Mouse (Mus musculus) embryonic facial prominence, embryonic 10.5 days (tissue): ENCODE measurements around the gene Galm. TPM values are rescaled to one million over a fixed set of nuclear protein-coding genes. Genes with fewer than 3 reads are reported as not detected.

ENCODE experiments used
- DNase-seq: peaks from one replicate; pipeline ENCODE4 v3.0.0-alpha.2; 2017; ENCODE audit warnings: low spot score
- H3K27ac ChIP-seq: fragments of 300-500 bp; sonication (generic); replicated peaks from 2 replicates; pipeline ENCODE4 v1.5.1; 2016; ENCODE audit warnings: mild to moderate bottlenecking
- H3K27me3 ChIP-seq: fragments of 300-500 bp; sonication (generic); replicated peaks from 2 replicates; pipeline ENCODE4 v1.6.1; 2016; ENCODE audit warnings: low read depth, mild to moderate bottlenecking; ENCODE audit not compliant: poor library complexity, severe bottlenecking
- H3K36me3 ChIP-seq: fragments of 300-500 bp; sonication (generic); replicated peaks from 2 replicates; pipeline ENCODE4 v1.6.1; 2016; ENCODE audit warnings: mild to moderate bottlenecking, moderate library complexity
- H3K4me1 ChIP-seq: fragments of 300-500 bp; sonication (generic); 2 replicates; pipeline ENCODE4 v1.6.1; 2016
- H3K4me3 ChIP-seq: fragments of 300-500 bp; sonication (generic); 2 replicates; pipeline ENCODE4 v1.5.1; 2016; ENCODE audit warnings: mild to moderate bottlenecking, moderate library complexity
- H3K9me3 ChIP-seq: fragments of 300-500 bp; sonication (generic); 2 replicates; pipeline ENCODE4 v1.6.1; 2016; ENCODE audit warnings: mild to moderate bottlenecking
- WGBS: fragments of 180-500 bp; shearing (Covaris S2); methylation state at CpG from one replicate; pipeline ENCODE4 v1.1.7; 2016; 5-methylcytosine and 5-hydroxymethylcytosine counted together
- polyA plus RNA-seq: library from polyadenylated mRNA; unstranded; fragments of >200 nt; fragmentation: Nextera tagmentation; extraction: Ambion mirVana; gene quantifications from 2 replicates; pipeline ENCODE4 v1.2.1, GENCODE M21; 2016

The Galm gene
- polyA plus RNA-seq: 13.8 and 17.6 TPM in 2 replicates

DNA sequence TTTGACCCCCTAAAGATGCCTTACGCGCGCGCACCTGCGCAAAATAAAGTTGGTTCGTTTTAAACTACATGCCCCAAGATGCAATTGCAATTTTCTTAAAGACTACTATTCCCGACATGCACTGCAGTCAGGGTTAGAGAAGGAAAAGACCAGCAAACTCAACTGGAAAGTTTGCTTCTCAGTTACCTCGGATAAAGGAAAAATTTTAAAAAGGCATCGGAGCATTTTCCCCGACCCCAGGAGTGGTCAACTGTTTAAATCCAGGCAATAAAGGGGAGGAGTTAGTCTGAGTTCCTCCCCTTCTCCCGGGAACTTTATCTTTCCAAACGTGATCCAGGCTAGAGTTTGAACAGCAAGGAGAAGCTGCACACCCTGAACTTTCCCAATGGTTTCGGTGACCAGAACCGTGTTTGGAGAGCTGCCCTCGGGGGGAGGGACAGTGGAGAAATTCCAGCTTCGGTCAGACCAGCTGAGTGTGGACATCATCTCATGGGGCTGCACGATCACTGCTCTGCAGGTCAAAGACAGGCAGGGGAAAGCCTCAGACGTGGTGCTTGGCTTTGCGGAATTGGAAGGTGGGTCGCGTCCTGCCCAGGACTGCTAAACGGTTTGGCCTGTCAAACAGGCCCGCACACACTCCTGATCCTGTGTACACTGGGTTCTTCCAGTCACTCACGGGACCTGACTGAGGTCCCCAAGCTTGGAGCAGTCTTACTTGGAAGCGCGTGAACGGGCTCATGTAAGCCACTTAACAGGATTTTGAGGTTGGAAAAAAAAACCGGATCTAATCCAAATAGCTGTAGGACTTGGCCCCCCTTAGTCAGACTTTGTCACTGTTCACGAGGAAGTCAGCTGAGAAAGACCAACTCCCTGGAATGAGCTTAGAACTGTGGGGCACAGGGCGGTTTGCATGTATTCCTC, at the start of gene Galm:
Gene Galm, plus strand, starts transcription at position 141 of the 921 bp plus-strand sequence.
- peak within 1 kb of the TSS; percentile 66 for H3K4me3 ChIP-seq
- whole genome bisulfite sequencing: 5% methylated on average over 30 of the region's 30 CpGs
- DNase-seq: peak; percentile 53
- no peaks in the 10 kb centered on the region for H3K36me3 ChIP-seq
- no peaks in the 10 kb centered on the region for H3K9me3 ChIP-seq
- 0 out of 2 replicates have a peak, but pooled peaks cover 3% of the 10 kb centered on the region for H3K27me3 ChIP-seq
- peak within 1 kb of the TSS; percentile 81 for H3K27ac ChIP-seq
- peaks cover 26% of the 10 kb centered on the region for H3K4me1 ChIP-seq

- 92% methylated on average over 4 of the region's 4 CpGs for WGBS
- DNase-seq: no peak
- no peaks in the 10 kb centered on the region for H3K9me3 ChIP-seq
- H3K36me3 ChIP-seq: no peaks in the 10 kb centered on the region
- no peaks in the 10 kb centered on the region for H3K27me3 ChIP-seq
- H3K27ac ChIP-seq: no peak overlapping the region
- H3K4me1 ChIP-seq: no peaks in the 10 kb centered on the region
- H3K4me3 ChIP-seq: no peak overlapping the region
These were observed 48.5 kb upstream of the Galm start for GRCm38 (mm10) chr17:80078726-80079125.

GRCm38 (mm10) chr17:80083223-80083622, 44.0 kb upstream of the Galm start:
- WGBS: 81% methylated on average over 6 of the region's 6 CpGs
- H3K27me3 ChIP-seq: no peaks in the 10 kb centered on the region
- DNase-seq: no peak
- H3K9me3 ChIP-seq: no peaks in the 10 kb centered on the region
- no peak overlapping the region for H3K4me3 ChIP-seq
- no peak overlapping the region for H3K27ac ChIP-seq
- no peaks in the 10 kb centered on the region for H3K36me3 ChIP-seq
- H3K4me1 ChIP-seq: no peaks in the 10 kb centered on the region

DNA sequence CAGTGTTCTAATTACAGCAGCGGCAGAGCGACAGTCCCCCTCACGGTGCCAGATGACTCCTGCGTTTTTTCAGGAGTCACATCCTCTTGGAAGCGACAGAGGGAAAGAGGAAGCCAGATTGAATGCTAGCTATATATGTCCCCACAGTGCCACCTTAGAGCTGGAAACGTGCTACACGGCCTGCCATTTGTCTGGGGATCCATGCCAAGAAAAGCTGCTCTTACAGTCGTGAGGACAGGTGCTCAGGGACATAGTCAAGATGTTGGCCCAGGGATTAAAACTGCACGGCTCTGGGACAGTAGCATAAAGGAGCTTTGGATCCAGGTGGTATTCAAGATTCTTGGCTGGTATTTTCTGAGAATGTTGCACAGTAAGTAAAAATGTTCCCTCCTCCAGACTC, 42.8 kb upstream of the Galm start:
- Histone ChIP-seq H3K9me3 (no peaks in the 10 kb centered on the region), H3K4me1 (no peaks in the 10 kb centered on the region), H3K27me3 (no peaks in the 10 kb centered on the region), H3K27ac (no peak overlapping the region), H3K36me3 (no peaks in the 10 kb centered on the region), H3K4me3 (no peak overlapping the region)
- WGBS: 84% methylated on average over 9 of the region's 9 CpGs
- DNase-seq: no peak

GRCm38 (mm10) chr17:80086591-80086990, 40.7 kb upstream of the Galm start:
- H3K4me3 ChIP-seq: no peak overlapping the region
- DNase-seq: no peak
- 92% methylated on average over 11 of the region's 11 CpGs for WGBS
- no peaks in the 10 kb centered on the region for H3K27me3 ChIP-seq
- no peak overlapping the region for H3K27ac ChIP-seq
- no peaks in the 10 kb centered on the region for H3K36me3 ChIP-seq
- no peaks in the 10 kb centered on the region for H3K9me3 ChIP-seq
- H3K4me1 ChIP-seq: no peaks in the 10 kb centered on the region

DNA sequence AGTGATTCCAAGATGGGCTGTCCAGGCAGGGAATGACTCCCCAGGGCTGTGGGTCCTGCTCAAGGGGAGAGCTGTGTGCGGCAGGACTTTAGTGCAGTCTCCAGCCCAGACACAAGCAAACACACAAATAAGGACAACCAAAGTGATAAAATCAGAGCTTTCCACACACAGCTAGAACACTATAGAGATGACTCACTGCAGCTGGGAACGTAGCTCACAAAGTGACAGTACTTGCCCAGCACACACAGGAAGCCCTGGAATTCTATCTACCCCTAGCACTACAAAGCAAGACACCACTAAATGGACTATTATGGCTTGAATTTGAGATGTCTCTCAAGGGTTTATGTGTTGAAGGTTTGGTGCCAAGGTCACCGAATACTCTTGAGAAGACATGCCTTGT, 39.1 kb upstream of the Galm start:
- Histone ChIP-seq H3K4me3 (no peak overlapping the region), H3K27me3 (no peaks in the 10 kb centered on the region), H3K27ac (no peak overlapping the region), H3K36me3 (no peaks in the 10 kb centered on the region), H3K4me1 (no peaks in the 10 kb centered on the region), H3K9me3 (no peaks in the 10 kb centered on the region)
- DNase-seq: no peak
- WGBS: 89% methylated on average over 3 of the region's 3 CpGs

GRCm38 (mm10) chr17:80090551-80090950, 36.7 kb upstream of the Galm start:
- no peak overlapping the region for H3K27ac ChIP-seq
- no peak for DNase-seq
- H3K27me3 ChIP-seq: peaks cover 4% of the 10 kb centered on the region; the same call in 1 of the 2 replicates
- no peak overlapping the region for H3K4me3 ChIP-seq
- H3K36me3 ChIP-seq: no peaks in the 10 kb centered on the region
- 79% methylated on average over 4 of the region's 4 CpGs for WGBS
- H3K9me3 ChIP-seq: no peaks in the 10 kb centered on the region
- H3K4me1 ChIP-seq: peaks cover 4% of the 10 kb centered on the region

DNA sequence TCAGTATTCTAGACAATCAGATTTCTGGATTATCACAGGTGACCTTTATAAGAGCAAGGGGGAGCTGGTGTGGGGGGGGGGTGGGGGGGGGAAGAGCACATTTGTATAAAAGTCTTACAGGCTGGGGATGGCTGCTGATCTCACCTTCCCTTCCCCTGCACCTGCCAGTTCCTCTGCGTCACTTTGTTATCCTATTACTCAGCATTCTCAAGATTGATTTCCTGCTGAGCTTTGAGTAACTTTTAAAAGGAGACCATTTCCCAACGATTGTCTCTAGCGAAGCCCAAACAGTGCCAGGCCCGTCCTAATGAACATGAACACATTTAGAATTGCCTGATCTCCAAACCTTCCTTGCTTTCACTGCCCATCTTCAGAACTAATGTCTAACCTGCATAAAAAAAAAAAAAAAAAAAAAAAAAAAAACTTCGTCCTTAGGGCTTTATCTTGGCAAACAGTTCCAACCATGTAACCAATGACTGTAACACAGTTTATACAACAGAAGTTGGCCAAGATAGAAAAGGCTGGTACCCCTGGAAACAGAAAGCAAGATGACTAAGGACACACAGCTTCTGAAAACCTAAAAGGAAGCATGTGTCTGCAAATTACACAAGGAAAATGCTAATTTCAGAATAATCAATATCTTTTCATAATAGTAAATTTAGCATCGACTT, 35.3 kb upstream of the Galm start:
- Histone ChIP-seq H3K4me1 (peaks cover 15% of the 10 kb centered on the region), H3K9me3 (no peaks in the 10 kb centered on the region), H3K27ac (no peak overlapping the region), H3K4me3 (no peak overlapping the region), H3K36me3 (no peaks in the 10 kb centered on the region), H3K27me3 (peaks cover 4% of the 10 kb centered on the region; the same call in 1 of the 2 replicates)
- no peak for DNase-seq
- 50% methylated on average over 6 of the region's 6 CpGs for WGBS

GRCm38 (mm10) chr17:80095254-80095899, 31.9 kb upstream of the Galm start:
- no peaks in the 10 kb centered on the region for H3K36me3 ChIP-seq
- peaks cover 4% of the 10 kb centered on the region; the same call in 1 of the 2 replicates for H3K27me3 ChIP-seq
- H3K9me3 ChIP-seq: no peaks in the 10 kb centered on the region
- peak overlapping the region; percentile 38 for H3K4me3 ChIP-seq
- peaks cover 15% of the 10 kb centered on the region for H3K4me1 ChIP-seq
- 88% methylated on average over 9 of the region's 9 CpGs for WGBS
- peak overlapping the region; percentile 41 for H3K27ac ChIP-seq
- no peak for DNase-seq

DNA sequence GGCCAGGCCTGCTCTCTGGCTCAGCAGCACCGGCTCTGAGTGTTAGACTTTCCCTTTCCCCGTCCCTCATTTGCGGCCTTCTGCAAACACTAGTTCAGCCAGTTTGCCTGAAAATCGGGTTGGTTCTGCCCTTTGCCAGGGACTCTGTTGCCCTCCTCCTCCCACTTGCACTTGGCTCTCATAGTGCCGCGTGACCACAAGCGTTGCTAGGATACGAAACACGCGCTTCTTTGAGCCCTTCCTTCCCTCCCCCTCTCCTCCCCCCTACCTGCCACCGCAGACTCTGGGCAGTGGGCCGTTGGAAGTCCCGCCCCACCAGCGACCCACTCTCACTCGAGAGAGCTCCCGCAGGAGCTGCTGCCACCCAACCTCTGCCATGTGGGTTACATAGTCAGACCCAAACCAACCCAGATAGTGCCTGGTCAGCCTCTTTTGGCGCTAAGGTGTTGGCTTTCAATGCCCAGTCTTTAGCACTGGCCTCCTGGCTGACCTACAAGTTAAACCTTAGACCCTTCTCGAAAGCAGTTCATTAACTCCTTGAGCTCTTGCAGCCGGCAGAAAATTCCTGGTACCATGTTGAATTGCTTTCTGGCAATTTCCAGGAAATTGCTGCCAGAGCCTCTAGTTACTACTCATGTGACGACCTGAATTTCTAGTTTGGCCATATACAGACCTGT, 31.1 kb upstream of the Galm start:
- peaks cover 15% of the 10 kb centered on the region for H3K4me1 ChIP-seq
- DNase-seq: peak; percentile 71
- peaks cover 4% of the 10 kb centered on the region; the same call in 1 of the 2 replicates for H3K27me3 ChIP-seq
- no peaks in the 10 kb centered on the region for H3K9me3 ChIP-seq
- H3K36me3 ChIP-seq: no peaks in the 10 kb centered on the region
- WGBS: 18% methylated on average over 20 of the region's 20 CpGs
- peak overlapping the region; percentile 41 for H3K27ac ChIP-seq
- peak overlapping the region; percentile 38 for H3K4me3 ChIP-seq

DNA sequence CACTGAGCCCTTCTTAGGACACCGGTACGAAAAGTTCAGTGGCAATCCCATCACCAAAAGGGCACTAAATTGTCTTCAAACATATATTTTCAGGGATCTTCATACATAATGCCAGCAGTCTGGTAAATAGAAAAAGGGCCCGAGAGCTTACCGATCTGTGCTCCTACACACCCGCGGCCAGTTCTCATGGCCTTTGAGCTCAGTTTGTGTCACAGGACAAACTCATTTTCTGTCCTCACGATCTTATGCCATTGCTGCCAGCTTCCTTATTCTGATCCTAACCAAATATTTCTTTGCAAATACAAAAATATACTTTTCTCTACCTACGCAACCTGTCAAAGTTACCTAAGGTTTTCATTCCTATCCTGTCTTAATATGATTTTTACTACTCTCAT, 30.6 kb upstream of the Galm start:
- H3K4me1 ChIP-seq: peaks cover 15% of the 10 kb centered on the region
- 87% methylated on average over 8 of the region's 8 CpGs for WGBS
- H3K27ac ChIP-seq: no peak overlapping the region
- DNase-seq: no peak
- no peaks in the 10 kb centered on the region for H3K9me3 ChIP-seq
- no peaks in the 10 kb centered on the region for H3K36me3 ChIP-seq
- H3K4me3 ChIP-seq: no peak overlapping the region
- peaks cover 4% of the 10 kb centered on the region; the same call in 1 of the 2 replicates for H3K27me3 ChIP-seq

GRCm38 (mm10) chr17:80097221-80097620, 30.1 kb upstream of the Galm start:
- H3K27me3 ChIP-seq: peaks cover 4% of the 10 kb centered on the region; the same call in 1 of the 2 replicates
- H3K4me3 ChIP-seq: no peak overlapping the region
- H3K36me3 ChIP-seq: no peaks in the 10 kb centered on the region
- H3K9me3 ChIP-seq: no peaks in the 10 kb centered on the region
- no peak overlapping the region for H3K27ac ChIP-seq
- 56% methylated on average over 2 of the region's 2 CpGs for WGBS
- DNase-seq: no peak
- H3K4me1 ChIP-seq: peaks cover 15% of the 10 kb centered on the region
